Mouse (Mus musculus): ENCODE measurements at regions not wholly inside any gene's neighbourhood (a gene's known extent, or its start where the extent isn't known, plus 50 kb on each side); places are given as distances from the start of the nearest gene placed in this dataset.

DNA sequence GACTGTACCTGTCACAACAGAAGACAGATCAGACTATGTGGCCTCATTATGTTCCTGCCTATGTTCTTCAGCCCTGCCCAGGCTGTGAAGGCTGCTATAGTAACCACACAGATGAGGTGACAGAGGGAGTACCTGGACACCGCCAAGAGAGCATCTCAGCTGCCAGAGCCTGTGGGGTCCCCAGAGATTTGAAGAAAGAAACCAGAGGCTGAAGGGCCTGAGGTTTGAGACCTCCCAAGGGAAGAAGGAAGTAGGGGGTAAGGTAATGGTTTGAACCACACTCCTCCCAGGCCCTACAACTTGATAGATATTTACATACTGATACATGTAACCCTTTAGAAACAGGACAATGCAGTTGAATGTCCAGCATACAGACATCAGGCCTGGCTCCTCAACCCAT lies 407.7 kb downstream of the Ptpru start:
- dilution Hi-C loops (cut with MboI; ENCODE audit: extremely low pct_ligation_motif_present, extremely low pct_unique_long_range_greater_than_20kb, low sequenced_read_pairs) (no loop called here), in situ Hi-C loops (cut with MboI; ENCODE audit: low pct_ligation_motif_present, low pct_unique_long_range_greater_than_20kb, low sequenced_read_pairs) (loop anchor here (5.0 to 10.0 kb wide), 2 partner anchors 63 to 156 kb away; no protein-coding TSS in a partner anchor)
- Histone ChIP-seq H3K4me2 (ENCODE audit: insufficient read depth, low read depth, poor library complexity, severe bottlenecking) (0 out of 2 replicates have a peak overlapping the region, but pooled peaks have one; percentile 1), H3K9ac (ENCODE audit: insufficient read depth, low read depth) (no peak overlapping the region), H3K4me1 (ENCODE audit: control insufficient read depth in 1 of 2, insufficient read depth in 2 of 2) (peaks cover 13 to 22% of the 10 kb centered on the region in 2 experiments), H3K36me3 (replicated peaks in 1 of 2; ENCODE audit: control insufficient read depth in 1 of 2, insufficient read depth in 1 of 2, low read length in 1 of 2) (no peaks in the 10 kb centered on the region), H3K9me3 (replicated peaks; ENCODE audit: low read length) (no peaks in the 10 kb centered on the region), H3K4me3 (replicated peaks in 1 of 3; ENCODE audit: low read depth in 2 of 3, low read length in 2 of 3, poor library complexity in 1 of 3) (no peak overlapping the region), H3K79me2 (replicated peaks; ENCODE audit: control insufficient read depth, extremely low read depth, insufficient read depth, poor library complexity, severe bottlenecking) (no peaks in the 10 kb centered on the region), H3K27me3 (replicated peaks) (peaks cover 22% of the 10 kb centered on the region), H3K27ac (ENCODE audit: insufficient read depth, low read depth) (no peak overlapping the region)
- DNase-seq (ENCODE audit: extremely low read depth) = peak; percentile 54
- TF ChIP-seq MYC (IDR thresholded peaks at IDR 0.05; ENCODE audit: low read depth, low read length) = no peak
- TF ChIP-seq NRF1 (IDR thresholded peaks at IDR 0.05; ENCODE audit: low read depth, low read length) = no peak
- 0 out of 2 replicates have a peak, but pooled peaks have one; percentile 50 for TF ChIP-seq KAT2A (IDR thresholded peaks at IDR 0.05; ENCODE audit: insufficient replicate concordance, low read length)
- TF ChIP-seq ETS1 (conservative IDR thresholded peaks at IDR 0.05; ENCODE audit: low read depth, low read length) = 0 out of 2 replicates have a peak, but pooled peaks have one; percentile 36
- TF ChIP-seq TCF12 (IDR thresholded peaks at IDR 0.05; ENCODE audit: low read depth, low read length) = peak; percentile 13; the same call in 1 of the 2 replicates
- no peak for TF ChIP-seq JUND (conservative IDR thresholded peaks at IDR 0.05; ENCODE audit: low read depth, low read length)
- peak; percentile 17 for TF ChIP-seq SMC3 (IDR thresholded peaks at IDR 0.05; ENCODE audit: low read depth, low read length)
- TF ChIP-seq BHLHE40 (IDR thresholded peaks at IDR 0.05; ENCODE audit: low read depth, low read length) = peak; percentile 28
- TF ChIP-seq CTCF (conservative IDR thresholded peaks at IDR 0.05 in 1 of 2, IDR thresholded peaks at IDR 0.05 in 1 of 2; ENCODE audit: low read depth in 2 of 2, low read length in 2 of 2) = no peak

DNA sequence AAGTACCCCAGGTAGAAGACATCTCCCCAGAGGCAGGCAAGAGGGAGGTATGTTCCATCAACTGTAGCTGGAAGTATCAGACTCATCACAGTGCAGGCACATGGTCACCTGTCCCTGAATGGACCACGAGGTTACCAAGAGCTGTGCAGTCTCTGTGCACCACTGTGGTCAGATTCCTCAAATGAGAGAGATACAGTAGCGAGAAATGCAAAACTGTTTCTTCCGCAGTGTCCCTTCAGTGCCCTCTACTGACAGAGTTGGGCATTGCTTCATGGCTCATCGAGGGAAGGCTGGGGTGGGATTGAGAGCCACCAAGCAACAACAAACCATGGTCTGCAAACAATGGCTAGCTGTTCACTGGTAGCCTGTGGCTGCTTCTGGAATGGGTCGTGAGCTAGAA lies 406.9 kb downstream of the Ptpru start:
- no peak overlapping the region for H3K27ac ChIP-seq (ENCODE audit: insufficient read depth, low read depth)
- no peak for TF ChIP-seq ZMIZ1 (IDR thresholded peaks at IDR 0.05; ENCODE audit: low read depth, low read length)
- TF ChIP-seq HCFC1 (IDR thresholded peaks at IDR 0.05; ENCODE audit: low read depth, low read length) = no peak
- TF ChIP-seq BHLHE40 (IDR thresholded peaks at IDR 0.05; ENCODE audit: low read depth, low read length) = peak; percentile 45; the same call in 1 of the 2 replicates
- TF ChIP-seq SMC3 (IDR thresholded peaks at IDR 0.05; ENCODE audit: low read depth, low read length) = peak; percentile 97
- TF ChIP-seq EP300 (IDR thresholded peaks at IDR 0.05; ENCODE audit: low read length) = 0 out of 2 replicates have a peak, but pooled peaks have one; percentile 5
- TF ChIP-seq ELF1 (IDR thresholded peaks at IDR 0.05; ENCODE audit: low read depth, low read length) = peak; percentile 31; the same call in 1 of the 2 replicates
- TF ChIP-seq MYC (IDR thresholded peaks at IDR 0.05; ENCODE audit: low read depth, low read length) = peak; percentile 80
- peak; percentile 79 for TF ChIP-seq MAX (IDR thresholded peaks at IDR 0.05; ENCODE audit: low read length)
- TF ChIP-seq ZC3H11A (IDR thresholded peaks at IDR 0.05; ENCODE audit: low read depth, low read length) = peak; percentile 83
- peak; percentile 65; the same call in 1 of the 2 replicates for TF ChIP-seq IRF4 (IDR thresholded peaks at IDR 0.05; ENCODE audit: low read depth, low read length)
- peak; percentile 98 for TF ChIP-seq RAD21 (IDR thresholded peaks at IDR 0.05; ENCODE audit: low read depth, low read length)
- no peak for TF ChIP-seq KAT2A (IDR thresholded peaks at IDR 0.05; ENCODE audit: insufficient replicate concordance, low read length)
- TF ChIP-seq CTCF (conservative IDR thresholded peaks at IDR 0.05 in 1 of 2, IDR thresholded peaks at IDR 0.05 in 1 of 2; ENCODE audit: low read depth in 2 of 2, low read length in 2 of 2) = peak; percentile 97 to 99
- TF ChIP-seq USF1 (IDR thresholded peaks at IDR 0.05; ENCODE audit: low read depth, low read length) = no peak
- TF ChIP-seq NELFE (IDR thresholded peaks at IDR 0.05; ENCODE audit: low read depth, low read length) = peak; percentile 46; the same call in 1 of the 2 replicates
- TF ChIP-seq TBP (conservative IDR thresholded peaks at IDR 0.05; ENCODE audit: low read depth, low read length) = no peak
- TF ChIP-seq CHD1 (IDR thresholded peaks at IDR 0.05; ENCODE audit: low read depth, low read length) = no peak
- TF ChIP-seq ZKSCAN1 (IDR thresholded peaks at IDR 0.05; ENCODE audit: borderline replicate concordance, low read depth, low read length) = no peak

More for the DNA sequence above, 406.9 kb downstream of the Ptpru start:
- in situ Hi-C loops (cut with MboI; ENCODE audit: low pct_ligation_motif_present, low pct_unique_long_range_greater_than_20kb, low sequenced_read_pairs) = loop anchor here (5.0 to 10.0 kb wide), 2 partner anchors 64 to 156 kb away; no protein-coding TSS in a partner anchor
- Histone ChIP-seq H3K79me2 (replicated peaks; ENCODE audit: control insufficient read depth, extremely low read depth, insufficient read depth, poor library complexity, severe bottlenecking) (no peaks in the 10 kb centered on the region), H3K27me3 (replicated peaks) (peaks cover 19% of the 10 kb centered on the region), H3K4me2 (ENCODE audit: insufficient read depth, low read depth, poor library complexity, severe bottlenecking) (no peak overlapping the region), H3K4me1 (ENCODE audit: control insufficient read depth in 1 of 2, insufficient read depth in 2 of 2) (peaks cover 13 to 22% of the 10 kb centered on the region in 2 experiments), H3K9me3 (replicated peaks; ENCODE audit: low read length) (no peaks in the 10 kb centered on the region), H3K36me3 (replicated peaks in 1 of 2; ENCODE audit: control insufficient read depth in 1 of 2, insufficient read depth in 1 of 2, low read length in 1 of 2) (no peaks in the 10 kb centered on the region), H3K9ac (ENCODE audit: insufficient read depth, low read depth) (no peak overlapping the region), H3K4me3 (replicated peaks in 1 of 3; ENCODE audit: low read depth in 2 of 3, low read length in 2 of 3, poor library complexity in 1 of 3) (no peak overlapping the region)
- DNase-seq (ENCODE audit: extremely low read depth) = peak; percentile 74
- dilution Hi-C loops (cut with MboI; ENCODE audit: extremely low pct_ligation_motif_present, extremely low pct_unique_long_range_greater_than_20kb, low sequenced_read_pairs) = no loop called here

Measured in CH12.LX (cell line).